Mouse (Mus musculus) myocyte (in vitro differentiated cells): ENCODE data around the gene Reg3a.

Source experiments
- CEBPB ChIP-seq: IDR thresholded peaks from 2 replicates; pipeline ENCODE4 v1.6.1; 2011; ENCODE audit warnings: mild to moderate bottlenecking, moderate library complexity; ENCODE audit not compliant: poor library complexity, insufficient read depth, severe bottlenecking
- E2F4 ChIP-seq: IDR thresholded peaks from one replicate; pipeline ENCODE4 v1.6.1; 2011; ENCODE audit warnings: mild to moderate bottlenecking, control low read depth, moderate library complexity; ENCODE audit not compliant: insufficient read depth
- MAX ChIP-seq: IDR thresholded peaks from one replicate; pipeline ENCODE4 v1.6.1; 2011; ENCODE audit warnings: low read depth, mild to moderate bottlenecking, control low read depth
- MYOD1 ChIP-seq, 3 experiments: IDR thresholded peaks; one replicate each; pipeline ENCODE4 v1.6.1; 2011; ENCODE audit warnings: control low read depth in 2 of 3, low read depth in 2 of 3, mild to moderate bottlenecking in 2 of 3, moderate library complexity in 1 of 3; ENCODE audit not compliant: insufficient read length in 2 of 3, control insufficient read depth in 1 of 3
- POLR2A ChIP-seq: IDR thresholded peaks from one replicate; pipeline ENCODE4 v1.6.1; 2011; ENCODE audit warnings: low read depth, mild to moderate bottlenecking, control low read depth, moderate library complexity; ENCODE audit not compliant: insufficient read length
- POLR2AphosphoS2 ChIP-seq: IDR thresholded peaks from one replicate; pipeline ENCODE4 v1.6.1; 2011; ENCODE audit warnings: low read depth, control low read depth; ENCODE audit not compliant: insufficient read length
- REST ChIP-seq: IDR thresholded peaks from one replicate; pipeline ENCODE4 v1.6.1; 2011; ENCODE audit warnings: mild to moderate bottlenecking, control low read depth, moderate library complexity; ENCODE audit not compliant: insufficient read depth, insufficient read length
- SRF ChIP-seq: IDR thresholded peaks from one replicate; pipeline ENCODE4 v1.6.1; 2011; ENCODE audit warnings: low read depth; ENCODE audit not compliant: control insufficient read depth, insufficient read length
- TCF12 ChIP-seq: IDR thresholded peaks from one replicate; pipeline ENCODE4 v1.6.1; 2011; ENCODE audit warnings: mild to moderate bottlenecking, control low read depth; ENCODE audit not compliant: poor library complexity, insufficient read depth, severe bottlenecking
- USF1 ChIP-seq: IDR thresholded peaks from one replicate; pipeline ENCODE4 v1.6.1; 2011; ENCODE audit warnings: low read depth, mild to moderate bottlenecking, control low read depth, moderate library complexity

GRCm38 (mm10) chr6:78331919-78332569, 48.5 kb upstream of the Reg3a start:
- TF ChIP-seq CEBPB (no peak), POLR2A (no peak), TCF12 (no peak), MAX (no peak), SRF (no peak), MYOD1 (IDR thresholded peaks at IDR 0.05; ENCODE audit: control insufficient read depth in 1 of 3, insufficient read length in 2 of 3, low read depth in 2 of 3) (no peak), USF1 (no peak), E2F4 (no peak), POLR2AphosphoS2 (no peak), REST (no peak)
